Mouse (Mus musculus) ovary, adult 18-20 months (tissue): ENCODE measurements around the gene Zfp607a.
"Not testable (repeated sequence)": the region's sequence is repeated elsewhere in the genome, so short reads cannot be mapped to it uniquely, and the experiment has no call there.

Experiments used
- DNase-seq: peaks from one replicate; pipeline ENCODE4 v3.0.0; 2022; ENCODE audit warnings: low spot score, mixed read lengths

The Zfp607a gene

DNA sequence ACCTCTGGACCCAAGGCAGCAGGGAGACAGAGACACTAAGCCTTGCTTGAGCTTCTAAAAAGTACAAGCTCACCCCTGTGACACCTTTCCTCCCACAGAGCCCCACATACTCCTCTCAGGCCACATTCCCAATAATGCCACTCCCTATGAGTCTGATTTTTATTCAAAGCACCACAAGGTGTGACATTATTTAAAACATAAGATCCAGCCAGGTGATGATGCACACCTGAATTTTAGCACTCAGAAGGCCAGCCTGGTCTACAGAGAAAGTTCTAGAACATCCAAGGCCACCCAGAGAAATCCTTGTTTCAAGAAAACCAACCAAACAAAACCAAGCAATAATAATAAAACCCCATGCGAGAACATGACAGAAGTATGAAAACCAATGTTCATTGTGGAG lies at the start of gene Zfp607a:
Gene Zfp607a (plus strand): TSS at position 301 of the 400 bp plus-strand sequence.
- no peak for DNase-seq

- DNase-seq, result no peak
Observed at GRCm38 (mm10) chr7:27818526-27819110, 38.7 kb upstream of the Zfp607a start.

DNA sequence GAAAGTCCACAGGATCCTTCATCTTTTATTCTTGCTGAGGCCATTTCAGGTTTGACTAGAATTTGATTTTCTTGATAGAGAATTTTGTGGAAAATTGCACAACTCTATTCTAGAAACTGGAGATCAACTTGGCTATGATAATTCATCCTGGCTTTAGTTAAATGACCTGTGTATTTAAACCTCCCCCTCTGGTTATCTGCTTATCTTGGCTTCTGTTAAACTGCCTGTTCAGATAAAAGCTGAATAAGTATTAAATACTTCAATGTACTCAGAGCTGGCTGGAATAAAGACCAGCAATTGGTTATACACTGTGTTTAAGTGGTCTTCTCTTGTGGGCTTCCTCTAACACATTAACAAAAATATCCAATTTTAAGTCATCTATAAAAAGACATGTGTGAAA lies 34.7 kb upstream of the Zfp607a start:
- no peak for DNase-seq

DNA sequence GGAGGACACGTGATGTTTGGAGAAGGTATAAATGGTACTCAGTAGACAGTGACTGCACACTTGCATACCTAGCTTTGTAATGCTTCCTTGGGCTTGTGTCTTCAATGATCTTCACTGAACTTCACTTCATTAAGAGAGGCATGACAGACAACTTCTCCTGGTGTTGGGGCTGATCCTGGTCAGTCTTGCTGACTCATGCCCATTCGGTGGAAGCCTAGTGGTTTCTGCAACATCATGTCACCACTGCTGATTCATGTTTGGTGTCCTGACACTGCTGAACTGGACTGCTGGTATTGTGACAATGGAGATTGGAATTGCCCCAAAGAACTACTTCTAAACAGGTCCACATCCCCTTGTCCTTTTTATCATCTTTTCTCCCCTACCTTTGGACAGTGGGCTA lies 23.2 kb upstream of the Zfp607a start:
- no peak for DNase-seq

DNA sequence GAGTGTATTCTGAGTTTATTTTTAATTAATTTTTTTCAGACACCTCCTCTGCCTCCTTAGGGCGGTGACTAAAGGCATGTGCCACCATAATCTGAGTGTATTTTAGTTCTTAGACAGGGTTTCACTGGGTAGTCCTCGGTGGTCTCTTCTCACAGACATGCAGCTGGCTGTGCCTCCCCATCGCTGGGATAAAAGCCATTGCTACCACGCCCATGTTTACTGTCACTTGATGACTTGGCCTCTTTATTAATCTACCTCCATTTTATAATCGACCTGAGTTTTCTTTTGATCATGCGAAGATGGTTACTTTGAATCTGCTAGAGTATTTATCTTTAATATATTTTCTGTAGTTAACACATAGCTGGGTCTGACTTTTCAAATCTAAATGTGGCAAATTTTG lies 19.4 kb upstream of the Zfp607a start:
- DNase-seq, result no peak

DNA sequence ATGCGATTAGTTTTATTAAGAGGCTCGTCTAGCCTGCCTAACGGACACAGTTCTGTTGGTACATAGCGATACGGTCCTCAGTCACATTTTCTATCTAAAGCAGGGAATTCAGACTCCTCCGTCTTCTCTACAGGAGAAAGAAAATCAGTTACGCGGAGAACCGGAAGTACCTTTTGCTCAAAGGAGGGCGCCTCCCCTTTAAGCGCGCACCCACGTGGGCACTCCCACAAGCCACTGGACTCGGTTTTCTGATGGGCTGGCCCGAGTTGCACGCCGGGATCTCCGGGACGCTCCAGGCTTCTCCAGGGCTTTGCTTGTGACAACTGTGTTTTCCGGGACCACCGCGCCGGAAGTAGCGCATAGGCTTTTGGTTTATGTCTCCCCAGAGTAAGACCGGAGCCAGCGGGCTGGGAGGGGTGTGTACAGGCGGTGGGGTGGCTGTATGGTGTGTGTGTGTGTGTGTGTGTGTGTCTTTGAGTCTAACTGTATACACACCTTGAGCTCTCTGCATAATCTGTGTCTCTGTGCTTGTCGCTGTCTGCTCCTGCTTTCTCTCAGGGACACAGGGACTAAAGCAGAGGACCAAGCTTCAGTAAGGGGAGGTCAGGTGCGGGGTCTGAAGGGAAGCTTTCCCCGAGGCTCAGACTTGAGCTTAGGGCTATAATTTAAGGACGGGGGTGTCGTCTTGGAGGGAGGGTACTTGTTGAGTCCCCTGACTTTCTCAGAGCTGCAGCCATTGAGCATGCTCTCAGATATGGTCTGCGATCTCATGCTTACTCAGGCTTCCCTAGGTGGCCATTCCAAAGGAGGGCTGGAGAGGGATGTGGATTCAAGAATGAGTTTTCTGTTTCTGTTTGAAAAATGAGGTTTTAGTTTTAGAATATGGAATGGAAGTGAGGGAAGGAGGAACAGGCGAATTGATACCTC lies 18.7 kb upstream of the Zfp607a start, which contains the start of gene Zfp59:
Gene Zfp59 (plus strand): TSS at position 285 of the 927 bp plus-strand sequence.
- peak; percentile 85 for DNase-seq

- no peak for DNase-seq
Observed at GRCm38 (mm10) chr7:27839596-27839995, 17.7 kb upstream of the Zfp607a start.

DNA sequence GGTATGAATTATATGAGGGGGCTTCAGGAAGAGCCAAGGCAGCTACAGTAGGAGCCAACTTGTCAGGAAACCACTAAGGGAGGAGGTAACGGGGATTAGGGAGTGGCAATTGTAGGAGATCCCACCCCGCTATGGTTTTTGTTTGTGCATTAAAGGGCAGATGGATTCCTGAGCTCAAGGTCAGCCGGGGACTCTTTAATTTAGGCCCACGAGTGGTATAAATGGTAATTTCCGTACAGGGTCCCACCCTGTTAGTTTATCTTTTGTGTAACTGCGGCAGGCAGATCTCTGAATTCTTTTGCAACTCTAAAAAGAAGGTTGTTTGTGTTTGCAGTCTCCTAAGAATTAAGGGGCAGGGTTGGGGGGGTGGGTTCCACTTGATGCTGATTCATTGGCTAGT lies 17.2 kb upstream of the Zfp607a start:
- no peak for DNase-seq

- no peak for DNase-seq
Observed at GRCm38 (mm10) chr7:27859301-27860251, 2.2 kb downstream of the Zfp607a start.

GRCm38 (mm10) chr7:27860396-27861235 lies 3.3 kb downstream of the Zfp607a start:
- peak; percentile 79 for DNase-seq

- not testable (repeated sequence) for DNase-seq
Observed at GRCm38 (mm10) chr7:27862578-27862977, 5.3 kb downstream of the Zfp607a start.

- DNase-seq, result no peak
Observed at GRCm38 (mm10) chr7:27881721-27882120, 24.4 kb downstream of the Zfp607a start.

DNA sequence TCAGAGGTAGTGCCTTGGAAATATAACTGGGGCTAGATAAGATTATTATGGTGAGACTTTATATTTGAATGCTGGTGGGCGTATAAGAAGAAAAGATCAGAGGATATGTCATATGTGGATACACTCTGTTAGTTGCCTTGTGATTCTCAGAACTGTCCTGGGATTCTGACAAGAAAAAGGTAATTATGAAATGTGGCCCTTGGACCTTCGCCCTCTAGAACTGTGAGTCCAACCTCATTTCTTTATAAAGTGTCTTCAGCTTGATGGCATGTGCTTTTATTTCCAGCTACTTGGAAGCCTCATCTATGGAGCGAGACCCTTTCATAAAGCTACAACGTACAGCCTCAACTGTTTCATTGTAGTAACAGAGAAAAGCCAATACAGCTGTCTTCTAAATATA lies 43.3 kb downstream of the Zfp607a start:
- DNase-seq, result no peak

- DNase-seq, result no peak
Observed at GRCm38 (mm10) chr7:27905061-27905848, 47.9 kb downstream of the Zfp607a start.

GRCm38 (mm10) chr7:27910952-27911351 lies 53.6 kb downstream of the Zfp607a start:
- not testable (repeated sequence) for DNase-seq

- not testable (repeated sequence) for DNase-seq
Observed at GRCm38 (mm10) chr7:27927041-27927440, 69.7 kb downstream of the Zfp607a start.

- DNase-seq, result peak; percentile 16
Observed at GRCm38 (mm10) chr7:27928818-27929695, 71.7 kb downstream of the Zfp607a start, which contains the start of gene Zfp974. Gene Zfp974, minus strand, starts transcription at chr7:27929460.
